Mouse (Mus musculus) bone marrow, adult 2 months (tissue): ENCODE measurements at regions not wholly inside any gene's neighbourhood (a gene's known extent, or its start where the extent isn't known, plus 50 kb on each side); places are given as distances from the start of the nearest gene placed in this dataset.

Source experiments
- CTCF ChIP-seq: fragments of 200-500 bp; IDR thresholded peaks from 2 replicates; pipeline ENCODE4 v1.5.1; 2011; ENCODE audit warnings: low read length, control low read depth; ENCODE audit not compliant: control insufficient read depth, insufficient read depth
- POLR2A ChIP-seq: fragments of 200-500 bp; IDR thresholded peaks from 2 replicates; pipeline ENCODE4 v1.6.1; 2011; ENCODE audit warnings: low read depth, mild to moderate bottlenecking, control low read depth, low read length, borderline replicate concordance; ENCODE audit not compliant: control insufficient read depth

DNA sequence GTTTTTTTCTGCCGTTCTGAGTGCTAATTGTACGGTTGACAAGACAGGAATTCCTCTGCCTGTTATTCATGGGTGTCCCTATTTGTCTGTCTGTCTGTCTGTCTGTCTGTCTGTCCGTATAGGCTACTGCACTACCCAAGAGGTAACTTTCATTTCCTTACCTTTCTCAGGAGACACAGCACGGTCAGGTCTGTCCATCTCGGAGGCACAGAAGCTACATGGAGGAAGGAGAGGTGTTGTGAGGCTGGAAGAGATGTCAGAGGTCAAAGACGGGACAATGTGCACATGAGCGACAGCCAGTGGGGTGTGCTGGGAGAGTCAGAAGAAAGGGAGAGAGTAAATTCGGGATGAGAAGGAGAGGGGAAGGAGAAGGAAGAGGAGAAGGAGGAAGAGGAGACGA, 184.8 kb downstream of the Enc1 start:
- no peak for TF ChIP-seq CTCF
- no peak for TF ChIP-seq POLR2A
